Mouse (Mus musculus) MEL (cell line): ENCODE measurements around the gene Trpt1. TPM values are rescaled to one million over a fixed set of nuclear protein-coding genes. Genes with fewer than 3 reads are reported as not detected.

ENCODE experiments used
- DNase-seq: peaks from one replicate; pipeline ENCODE4 v3.0.0; 2011; ENCODE audit warnings: low read depth, low spot score
- H3K27ac ChIP-seq: 2 replicates; pipeline ENCODE4 v1.5.1; 2012; ENCODE audit warnings: low read depth, mild to moderate bottlenecking, control low read depth, low read length, moderate library complexity; ENCODE audit not compliant: control insufficient read depth
- H3K27me3 ChIP-seq, 2 experiments: fragments of 150-350 bp in 1 of 2; sonication (generic) in 1 of 2; 2 replicates each; pipeline ENCODE4 v1.6.1; 2012; ENCODE audit warnings: low read length in 2 of 2, mild to moderate bottlenecking in 2 of 2, improper control_type of control experiment in 1 of 2, moderate library complexity in 1 of 2; ENCODE audit not compliant: insufficient read depth in 2 of 2, control insufficient read depth in 1 of 2
- H3K36me3 ChIP-seq, 2 experiments: 2 replicates each; pipeline ENCODE4 v1.6.1; 2012 to 2014; ENCODE audit warnings: low read length in 2 of 2, improper control_type of control experiment in 1 of 2, inconsistent platforms in 1 of 2, mild to moderate bottlenecking in 1 of 2; ENCODE audit not compliant: insufficient read depth in 2 of 2, control insufficient read depth in 1 of 2
- H3K4me1 ChIP-seq, 2 experiments: fragments of 150-350 bp in 1 of 2; sonication (generic) in 1 of 2; 2 replicates each; pipeline ENCODE4 v1.6.1; 2012; ENCODE audit warnings: low read length in 2 of 2, improper control_type of control experiment in 1 of 2, mild to moderate bottlenecking in 1 of 2; ENCODE audit not compliant: insufficient read depth in 2 of 2, control insufficient read depth in 1 of 2
- H3K4me3 ChIP-seq, 2 experiments: fragments of 150-350 bp in 1 of 2; sonication (generic) in 1 of 2; 2 replicates each; pipeline ENCODE4 v1.5.1; 2012; ENCODE audit warnings: low read depth in 2 of 2, low read length in 2 of 2, mild to moderate bottlenecking in 2 of 2, moderate library complexity in 2 of 2, control low read depth in 1 of 2, improper control_type of control experiment in 1 of 2; ENCODE audit not compliant: control insufficient read depth in 1 of 2, insufficient read depth in 1 of 2
- H3K79me2 ChIP-seq: 2 replicates; pipeline ENCODE4 v1.6.1; 2012; ENCODE audit warnings: mild to moderate bottlenecking, low read length, moderate library complexity; ENCODE audit not compliant: control insufficient read depth, poor library complexity, insufficient read depth
- H3K9ac ChIP-seq: 2 replicates; pipeline ENCODE4 v1.6.1; 2012; ENCODE audit warnings: low read depth, mild to moderate bottlenecking, control low read depth, low read length, moderate library complexity; ENCODE audit not compliant: control insufficient read depth, poor library complexity, severe bottlenecking
- H3K9me3 ChIP-seq: fragments of 150-350 bp; sonication (generic); replicated peaks from 2 replicates; pipeline ENCODE4 v1.6.1; 2012; ENCODE audit warnings: mild to moderate bottlenecking, low read length, improper control_type of control experiment, moderate library complexity; ENCODE audit not compliant: insufficient read depth
- CHD1 ChIP-seq: IDR thresholded peaks from 2 replicates; pipeline ENCODE4 v1.6.1; 2012; ENCODE audit warnings: low read depth, mild to moderate bottlenecking, inconsistent platforms, low read length, improper control_type of control experiment
- E2F4 ChIP-seq: IDR thresholded peaks from 2 replicates; pipeline ENCODE4 v1.6.1; 2011; ENCODE audit warnings: low read depth, low read length, improper control_type of control experiment, borderline replicate concordance
- ELF1 ChIP-seq: IDR thresholded peaks from 2 replicates; pipeline ENCODE4 v1.6.1; 2014; ENCODE audit warnings: low read depth, mild to moderate bottlenecking, inconsistent platforms, low read length, improper control_type of control experiment, moderate library complexity
- EP300 ChIP-seq, 2 experiments: IDR thresholded peaks; 2 replicates each; pipeline ENCODE4 v1.6.1; 2011; ENCODE audit warnings: improper control_type of control experiment in 2 of 2, low read length in 2 of 2, low read depth in 1 of 2, mild to moderate bottlenecking in 1 of 2
- HCFC1 ChIP-seq: IDR thresholded peaks from 2 replicates; pipeline ENCODE4 v1.6.1; 2012; ENCODE audit warnings: low read depth, mild to moderate bottlenecking, inconsistent platforms, low read length, improper control_type of control experiment, moderate library complexity
- MAX ChIP-seq: IDR thresholded peaks from 2 replicates; pipeline ENCODE4 v1.6.1; 2011; ENCODE audit warnings: low read length, improper control_type of control experiment
- MAZ ChIP-seq: IDR thresholded peaks from 2 replicates; pipeline ENCODE4 v1.6.1; 2012; ENCODE audit warnings: low read depth, mild to moderate bottlenecking, inconsistent platforms, low read length, improper control_type of control experiment
- MEF2A ChIP-seq: IDR thresholded peaks from 2 replicates; pipeline ENCODE4 v1.6.1; 2014; ENCODE audit warnings: low read depth, mild to moderate bottlenecking, inconsistent platforms, low read length, improper control_type of control experiment; ENCODE audit not compliant: poor library complexity, insufficient replicate concordance, severe bottlenecking; ENCODE audit errors: extremely low read depth
- NELFE ChIP-seq: IDR thresholded peaks from 2 replicates; pipeline ENCODE4 v1.6.1; 2011; ENCODE audit warnings: low read depth, low read length, improper control_type of control experiment
- NRF1 ChIP-seq: IDR thresholded peaks from 2 replicates; pipeline ENCODE4 v1.6.1; 2014; ENCODE audit warnings: low read depth, mild to moderate bottlenecking, inconsistent platforms, low read length, improper control_type of control experiment, moderate library complexity; ENCODE audit not compliant: poor library complexity, insufficient read depth, severe bottlenecking
- POLR2A ChIP-seq, 2 experiments: IDR thresholded peaks; 2 replicates each; pipeline ENCODE4 v1.6.1; 2011 to 2012; ENCODE audit warnings: low read length in 2 of 2, mild to moderate bottlenecking in 2 of 2, control low read depth in 1 of 2, improper control_type of control experiment in 1 of 2, low read depth in 1 of 2, moderate library complexity in 1 of 2; ENCODE audit not compliant: control insufficient read depth in 1 of 2, insufficient read depth in 1 of 2, poor library complexity in 1 of 2
- POLR2AphosphoS2 ChIP-seq: IDR thresholded peaks from 2 replicates; pipeline ENCODE4 v1.6.1; 2011; ENCODE audit warnings: low read length, improper control_type of control experiment
- POLR2AphosphoS5 ChIP-seq: IDR thresholded peaks from 2 replicates; pipeline ENCODE4 v1.6.1; 2012; ENCODE audit warnings: low read depth, borderline replicate concordance, mild to moderate bottlenecking, inconsistent platforms, low read length, moderate library complexity, mixed read lengths
- SIN3A ChIP-seq: IDR thresholded peaks from 2 replicates; pipeline ENCODE4 v1.6.1; 2012; ENCODE audit warnings: low read length, improper control_type of control experiment, inconsistent platforms
- SMC3 ChIP-seq: IDR thresholded peaks from 2 replicates; pipeline ENCODE4 v1.6.1; 2011; ENCODE audit warnings: low read depth, low read length, improper control_type of control experiment
- TAL1 ChIP-seq: IDR thresholded peaks from 2 replicates; pipeline ENCODE4 v1.6.1; 2012; ENCODE audit warnings: mild to moderate bottlenecking, inconsistent platforms, low read length, moderate library complexity, mixed read lengths
- TCF12 ChIP-seq: IDR thresholded peaks from 2 replicates; pipeline ENCODE4 v1.6.1; 2014; ENCODE audit warnings: low read depth, mild to moderate bottlenecking, inconsistent platforms, low read length, improper control_type of control experiment, moderate library complexity
- USF2 ChIP-seq, 2 experiments: IDR thresholded peaks; 2 replicates each; pipeline ENCODE4 v1.6.1; 2011 to 2012; ENCODE audit warnings: improper control_type of control experiment in 2 of 2, low read length in 2 of 2, borderline replicate concordance in 1 of 2, inconsistent platforms in 1 of 2, low read depth in 1 of 2, mild to moderate bottlenecking in 1 of 2; ENCODE audit not compliant: insufficient read depth in 1 of 2
- ZMIZ1 ChIP-seq: IDR thresholded peaks from 2 replicates; pipeline ENCODE4 v1.6.1; 2012; ENCODE audit warnings: low read depth, mild to moderate bottlenecking, inconsistent platforms, low read length, improper control_type of control experiment, moderate library complexity
- polyA plus RNA-seq, 2 experiments: library from polyadenylated mRNA; stranded (reverse) in 1 of 2; unstranded in 1 of 2; fragments of >175 nt in 1 of 2; fragments of >200 nt in 1 of 2; gene quantifications; 2 replicates each; pipeline versions ENCODE4 v1.2.1 to v1.2.4; 2012; ENCODE audit warnings: low replicate concordance in 2 of 2, low read depth in 1 of 2; ENCODE audit not compliant: insufficient read length in 2 of 2, insufficient read depth in 1 of 2, missing spikeins in 1 of 2
- total RNA-seq: library from RNA; depleted of rRNA; stranded (reverse); fragments of 300-350 nt; gene quantifications from 2 replicates; pipeline ENCODE4 v1.2.3, GENCODE M21; 2012

Gene Trpt1
- total and polyA plus RNA-seq, 3 experiments, result 1.8 to 2.3 TPM; not detected in 1

GRCm38 (mm10) chr19:6981465-6981864 is 14.5 kb upstream of the Trpt1 start:
- H3K9me3 ChIP-seq, result no peaks in the 10 kb centered on the region
- H3K4me1 ChIP-seq, result peaks cover under 1 to 22% of the 10 kb centered on the region in 2 experiments
- TF ChIP-seq EP300 (IDR thresholded peaks at IDR 0.05; ENCODE audit: low read depth in 1 of 2, low read length in 2 of 2) (no peak), ZMIZ1 (0 out of 2 replicates have a peak, but pooled peaks have one; percentile 4)
- no peak overlapping the region for H3K27ac ChIP-seq
- H3K4me3 ChIP-seq, result peak overlapping the region in 1 of 2 experiments; percentile 60; a peak in 2 of 4 replicates
- H3K36me3 ChIP-seq, result peaks cover 0 to 24% of the 10 kb centered on the region in 2 experiments; a peak in 2 of 4 replicates
- H3K9ac ChIP-seq, result peak overlapping the region; percentile 75
- no peaks in the 10 kb centered on the region for H3K27me3 ChIP-seq
- H3K79me2 ChIP-seq, result peaks cover 26% of the 10 kb centered on the region
- no peak for DNase-seq

DNA sequence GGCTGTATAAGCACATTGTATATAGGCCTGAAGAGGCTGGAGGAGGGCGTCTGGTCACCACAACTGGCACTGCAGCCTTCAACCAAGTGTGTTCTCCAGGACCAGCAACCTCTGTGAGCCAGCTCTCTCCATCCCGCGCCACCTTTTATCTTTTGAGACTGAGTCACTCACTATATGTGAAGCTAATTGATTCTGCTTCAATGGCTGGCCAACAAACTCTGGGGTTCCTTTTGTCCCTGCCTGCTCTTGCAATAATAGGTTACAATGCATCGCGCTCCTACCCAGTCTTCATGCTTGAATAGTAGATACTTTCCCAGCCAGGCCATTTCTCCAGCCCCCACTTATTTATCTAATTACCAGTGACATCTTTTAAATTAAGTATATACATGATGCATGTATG is 12.3 kb upstream of the Trpt1 start:
- peaks cover 11 to 22% of the 10 kb centered on the region in 2 experiments for H3K4me1 ChIP-seq
- no peaks in the 10 kb centered on the region for H3K27me3 ChIP-seq
- no peak overlapping the region for H3K27ac ChIP-seq
- no peak overlapping the region for H3K9ac ChIP-seq
- no peak for DNase-seq
- peaks cover 0 to 15% of the 10 kb centered on the region in 2 experiments; a peak in 2 of 4 replicates for H3K36me3 ChIP-seq
- no peak overlapping the region for H3K4me3 ChIP-seq
- no peaks in the 10 kb centered on the region for H3K9me3 ChIP-seq
- TF ChIP-seq HCFC1 (no peak), SIN3A (no peak), SMC3 (no peak), MAZ (no peak), USF2 (IDR thresholded peaks at IDR 0.05; ENCODE audit: borderline replicate concordance in 1 of 2, insufficient read depth in 1 of 2, low read depth in 1 of 2, low read length in 2 of 2) (no peak), NELFE (no peak), CHD1 (no peak), POLR2AphosphoS5 (no peak), POLR2AphosphoS2 (no peak), MEF2A (no peak), EP300 (IDR thresholded peaks at IDR 0.05; ENCODE audit: low read depth in 1 of 2, low read length in 2 of 2) (no peak), POLR2A (IDR thresholded peaks at IDR 0.05; ENCODE audit: control insufficient read depth in 1 of 2, insufficient read depth in 1 of 2, low read depth in 1 of 2, low read length in 2 of 2, poor library complexity in 1 of 2) (no peak), TCF12 (no peak)
- peaks cover 13% of the 10 kb centered on the region; the same call in 1 of the 2 replicates for H3K79me2 ChIP-seq

DNA sequence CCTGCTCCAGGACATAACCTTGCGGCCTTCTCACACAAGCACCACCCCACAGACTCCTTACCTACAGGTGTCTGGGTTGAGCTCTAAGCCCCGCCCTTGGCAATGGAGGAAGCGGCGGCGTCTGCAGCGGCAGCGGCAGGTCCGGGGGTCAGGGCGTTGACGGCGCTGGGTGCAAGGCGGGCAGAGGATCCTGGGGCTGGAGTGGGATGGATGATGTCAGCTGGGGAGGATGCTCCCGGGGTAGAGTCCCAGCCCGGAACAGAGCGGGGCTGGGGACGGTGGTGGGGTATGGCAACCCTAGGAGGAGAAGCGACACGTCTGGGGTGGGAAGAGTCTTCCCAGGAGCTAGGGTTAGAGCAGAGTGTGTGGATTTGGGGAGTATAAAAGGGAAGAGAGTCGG is 10.6 kb upstream of the Trpt1 start:
- H3K9me3 ChIP-seq, result no peaks in the 10 kb centered on the region
- no peaks in the 10 kb centered on the region for H3K27me3 ChIP-seq
- H3K4me3 ChIP-seq, result no peak overlapping the region
- peaks cover 11 to 19% of the 10 kb centered on the region in 2 experiments for H3K4me1 ChIP-seq
- no peak overlapping the region for H3K9ac ChIP-seq
- H3K36me3 ChIP-seq, result peaks cover 0 to 12% of the 10 kb centered on the region in 2 experiments; a peak in 2 of 4 replicates
- no peak overlapping the region for H3K27ac ChIP-seq
- peaks cover 11% of the 10 kb centered on the region; the same call in 1 of the 2 replicates for H3K79me2 ChIP-seq
- no peak for DNase-seq
- TF ChIP-seq E2F4, result no peak
- TF ChIP-seq ELF1, result no peak
- no peak for TF ChIP-seq NRF1
- TF ChIP-seq TAL1, result no peak
- no peak for TF ChIP-seq MAX
- no peak for TF ChIP-seq POLR2A (IDR thresholded peaks at IDR 0.05; ENCODE audit: control insufficient read depth in 1 of 2, insufficient read depth in 1 of 2, low read depth in 1 of 2, low read length in 2 of 2, poor library complexity in 1 of 2)
